Mouse (Mus musculus): ENCODE results near the gene Gm49776.

DNA sequence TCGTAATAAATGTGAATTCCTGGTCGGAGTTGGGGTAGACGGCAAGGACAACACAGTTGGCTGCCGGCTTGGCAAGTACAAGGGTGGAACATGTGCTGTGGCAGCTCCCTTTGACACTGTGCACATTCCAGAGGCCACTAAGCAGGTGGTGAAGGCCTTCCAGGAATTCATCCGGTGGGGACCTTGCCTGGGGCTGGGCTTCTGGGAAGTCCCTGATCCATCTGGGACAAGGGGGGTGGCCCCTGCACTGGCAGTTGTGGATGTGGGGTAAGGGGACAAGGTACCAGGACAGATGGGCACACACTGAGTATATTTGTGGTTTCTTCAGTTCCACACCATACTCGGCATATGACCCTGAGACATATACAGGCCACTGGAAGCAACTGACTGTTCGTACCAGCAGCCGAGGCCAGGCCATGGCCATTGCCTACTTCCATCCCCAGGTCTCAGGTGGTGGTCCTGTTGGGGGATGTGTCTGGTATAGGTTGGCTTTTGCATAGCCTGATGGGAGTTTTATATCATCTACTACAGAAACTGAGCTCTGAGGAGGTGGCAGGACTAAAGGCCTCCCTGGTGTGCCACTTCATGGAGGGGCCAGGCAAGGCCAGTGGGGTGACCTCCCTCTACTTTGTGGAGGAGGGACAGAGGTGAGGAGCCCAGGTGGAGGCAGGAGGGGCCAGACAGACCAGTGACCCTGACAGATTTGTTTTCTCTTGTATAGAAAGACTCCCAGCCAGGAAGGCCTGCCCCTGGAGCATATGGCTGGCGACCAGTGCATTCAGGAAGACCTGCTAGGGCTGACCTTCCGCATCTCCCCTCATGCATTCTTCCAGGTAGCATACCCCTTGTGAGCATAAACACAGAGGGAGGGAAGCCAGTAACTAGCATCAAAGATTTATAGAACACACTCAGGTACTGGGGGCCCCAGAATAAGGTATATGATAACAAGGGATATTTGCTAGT lies 7.0 kb downstream of the Gm49776 start:
- no peak for TF ChIP-seq CTCF (IDR thresholded peaks at IDR 0.05; ENCODE audit: low read depth)
- no peak for TF ChIP-seq EP300 (optimal IDR thresholded peaks at IDR 0.05)

All from stomach, postnatal 0 days (tissue).